ENCODE assay signal across 21 mouse cellular contexts in genomic region chr3:141659041-141659789, GRCm38 (mm10).
A peak's percentile ranks its signal among the peaks of the same experiment; 100 is the strongest.
DNase-seq lines count a peak whose midpoint lies in the region; ATAC-seq and TF ChIP-seq lines count a peak whose summit lies in the region.
"Had no signal": no experiment of that assay in that cellular context is flagged by ENCODE, and none has a peak within 500 bp of the region (broad histone marks: within the 10 kb centered on the region; RNA-seq: fewer than 3 reads in every experiment).

No protein-coding gene starts in this region.

- no peak overlapping the region for H3K27ac ChIP-seq in hindbrain, postnatal 0 days
- H3K27ac ChIP-seq in hindbrain, embryonic 10.5 days: no peak overlapping the region
- H3K27ac ChIP-seq in lung, postnatal 0 days (ENCODE audit: low read length): no peak overlapping the region
- H3K27ac ChIP-seq: heart, embryonic 13.5 days; lung, embryonic 15.5 days; neural tube, embryonic 12.5 days had no signal

- H3K9me3 ChIP-seq in hindbrain, postnatal 0 days (ENCODE audit: low read length): no peaks in the 10 kb centered on the region
- no peaks in the 10 kb centered on the region for H3K9me3 ChIP-seq in hindbrain, embryonic 10.5 days
- H3K9me3 ChIP-seq in lung, postnatal 0 days (ENCODE audit: low read length): no peaks in the 10 kb centered on the region
- H3K9me3 ChIP-seq: heart, embryonic 13.5 days; lung, embryonic 15.5 days; neural tube, embryonic 12.5 days had no signal

- peak; percentile 8 for DNase-seq in embryo, embryonic 10 days (ENCODE audit: low spot score)
- no peak for DNase-seq in embryo, embryonic 10.5 days (ENCODE audit: low spot score)
- peak; percentile 25 for DNase-seq in hindbrain, postnatal 0 days (ENCODE audit: low spot score)
- no peak for DNase-seq in hindbrain, embryonic 10.5 days (ENCODE audit: low spot score)
- DNase-seq in lung, postnatal 36 days: peak; percentile 5
- DNase-seq in lung, postnatal 0 days (ENCODE audit: low spot score): no peak
- no peak for DNase-seq in natural killer cell, adult 2 months (ENCODE audit: low spot score in 2 of 2)
- DNase-seq: adrenal gland, adult 2 months; cerebellum, adult 11-12 months; cerebellum, postnatal 25 days; gastrocnemius, postnatal 36 days; kidney, postnatal 4 days; right cerebral cortex, postnatal 25 days had no signal

- no peak overlapping the region for H3K4me3 ChIP-seq in hindbrain, postnatal 0 days (ENCODE audit: low read length)
- no peak overlapping the region for H3K4me3 ChIP-seq in hindbrain, embryonic 10.5 days
- H3K4me3 ChIP-seq in lung, postnatal 0 days (ENCODE audit: low read depth, low read length): no peak overlapping the region
- H3K4me3 ChIP-seq: heart, embryonic 13.5 days; lung, embryonic 15.5 days; megakaryocyte, embryonic 14.5 days; neural tube, embryonic 12.5 days had no signal

- no peak for ATAC-seq in hindbrain, postnatal 0 days
- no peak for ATAC-seq in lung, postnatal 0 days
- ATAC-seq in granulocyte monocyte progenitor cell, adult 5-6 weeks (replicated peaks; ENCODE audit: poor library complexity, severe bottlenecking): peak; percentile 79
- ATAC-seq: intestine, embryonic 16.5 days; midbrain, embryonic 16.5 days had no signal

- no peak overlapping the region for H3K9ac ChIP-seq in hindbrain, postnatal 0 days (replicated peaks; ENCODE audit: low read length)
- no peak overlapping the region for H3K9ac ChIP-seq in lung, postnatal 0 days (replicated peaks; ENCODE audit: low read depth)
- H3K9ac ChIP-seq: heart, embryonic 13.5 days; lung, embryonic 15.5 days; neural tube, embryonic 12.5 days had no signal

- 79% methylated on average over 3 of the region's 3 CpGs for WGBS in hindbrain, postnatal 0 days
- 72% methylated on average over 3 of the region's 3 CpGs for WGBS in hindbrain, embryonic 10.5 days
- 52% methylated on average over 3 of the region's 3 CpGs for WGBS in lung, postnatal 0 days

- peaks cover under 1% of the 10 kb centered on the region; the same call in 1 of the 2 replicates for H3K4me1 ChIP-seq in hindbrain, postnatal 0 days (ENCODE audit: insufficient read depth, low read length)
- peaks cover 17% of the 10 kb centered on the region for H3K4me1 ChIP-seq in hindbrain, embryonic 10.5 days (replicated peaks)
- no peaks in the 10 kb centered on the region for H3K4me1 ChIP-seq in lung, postnatal 0 days (ENCODE audit: insufficient read depth, low read depth, low read length)
- H3K4me1 ChIP-seq: megakaryocyte, embryonic 14.5 days; neural tube, embryonic 12.5 days had no signal

- no peak for TF ChIP-seq EP300 in lung, postnatal 0 days (IDR thresholded peaks at IDR 0.05)

- no peak overlapping the region for H3K4me2 ChIP-seq in hindbrain, postnatal 0 days (ENCODE audit: low read depth, low read length)
- H3K4me2 ChIP-seq in lung, postnatal 0 days (replicated peaks; ENCODE audit: low read depth, low read length): no peak overlapping the region
- H3K4me2 ChIP-seq: heart, embryonic 13.5 days; liver, embryonic 11.5 days; lung, embryonic 15.5 days; neural tube, embryonic 12.5 days had no signal

- TF ChIP-seq CTCF in hindbrain, postnatal 0 days (IDR thresholded peaks at IDR 0.05; ENCODE audit: low read depth): 0 out of 2 replicates have a peak, but pooled peaks have one; percentile 11
- TF ChIP-seq CTCF in lung, postnatal 0 days (IDR thresholded peaks at IDR 0.05): no peak

- H3K27me3 ChIP-seq in hindbrain, postnatal 0 days (ENCODE audit: insufficient read depth, low read length): no peaks in the 10 kb centered on the region
- H3K27me3 ChIP-seq in hindbrain, embryonic 10.5 days (ENCODE audit: insufficient read depth, poor library complexity, severe bottlenecking): no peaks in the 10 kb centered on the region
- H3K27me3 ChIP-seq in lung, postnatal 0 days (replicated peaks; ENCODE audit: insufficient read depth, low read length): no peaks in the 10 kb centered on the region
- H3K27me3 ChIP-seq: heart, embryonic 13.5 days; lung, embryonic 15.5 days; megakaryocyte, embryonic 14.5 days; neural tube, embryonic 12.5 days had no signal

- no peaks in the 10 kb centered on the region for H3K36me3 ChIP-seq in hindbrain, postnatal 0 days (ENCODE audit: insufficient read depth, low read length)
- no peaks in the 10 kb centered on the region for H3K36me3 ChIP-seq in hindbrain, embryonic 10.5 days
- H3K36me3 ChIP-seq in lung, postnatal 0 days (ENCODE audit: insufficient read depth, low read length): no peaks in the 10 kb centered on the region
- H3K36me3 ChIP-seq: heart, embryonic 13.5 days; lung, embryonic 15.5 days; neural tube, embryonic 12.5 days had no signal

Comparison
In these comparisons a context has a peak if more than half of its experiments do, and no peak if none do; other contexts are left out.
1. DNase-seq: peak in embryo, embryonic 10 days (single experiment), hindbrain, postnatal 0 days (single experiment) and lung, postnatal 36 days (single experiment); none in embryo, embryonic 10.5 days (single experiment), hindbrain, embryonic 10.5 days (single experiment), lung, postnatal 0 days (single experiment) and natural killer cell, adult 2 months (0 of 2).